Mouse (Mus musculus) ES-E14 (cell line): ENCODE results near the gene Rad51b. TPM values are rescaled to one million over a fixed set of nuclear protein-coding genes. Genes with fewer than 3 reads are reported as not detected.

Experiments
- DNase-seq: peaks from one replicate; pipeline ENCODE4 v3.0.0-alpha.2; 2013; ENCODE audit warnings: low read depth, low spot score
- H3K27ac ChIP-seq: 2 replicates; pipeline ENCODE4 v1.5.1; 2012; ENCODE audit warnings: low read depth, mild to moderate bottlenecking, low read length, moderate library complexity, mixed read lengths; ENCODE audit not compliant: poor library complexity, insufficient read depth, severe bottlenecking
- H3K36me3 ChIP-seq: 2 replicates; pipeline ENCODE4 v1.6.1; 2012; ENCODE audit warnings: mild to moderate bottlenecking, low read length, moderate library complexity, mixed read lengths; ENCODE audit not compliant: control insufficient read depth, poor library complexity, insufficient read depth, severe bottlenecking
- H3K4me1 ChIP-seq, 2 experiments: fragments of 150-350 bp in 1 of 2; sonication (generic) in 1 of 2; 2 replicates each; pipeline ENCODE4 v1.6.1; 2012; ENCODE audit warnings: low read length in 2 of 2, mild to moderate bottlenecking in 1 of 2, mixed read lengths in 1 of 2; ENCODE audit not compliant: control insufficient read depth in 2 of 2, insufficient read depth in 2 of 2, poor library complexity in 1 of 2
- H3K4me3 ChIP-seq, 2 experiments: fragments of 150-350 bp in 1 of 2; sonication (generic) in 1 of 2; 2 replicates each; pipeline ENCODE4 v1.5.1; 2012; ENCODE audit warnings: low read length in 2 of 2, low read depth in 1 of 2, mild to moderate bottlenecking in 1 of 2, mixed read lengths in 1 of 2; ENCODE audit not compliant: insufficient read depth in 1 of 2, poor library complexity in 1 of 2, severe bottlenecking in 1 of 2
- H3K9ac ChIP-seq: 2 replicates; pipeline ENCODE4 v1.6.1; 2012; ENCODE audit warnings: low read depth, mild to moderate bottlenecking, low read length, mixed read lengths; ENCODE audit not compliant: poor library complexity, insufficient read depth, severe bottlenecking
- H3K9me3 ChIP-seq: fragments of 150-350 bp; sonication (generic); 2 replicates; pipeline ENCODE4 v1.6.1; 2012; ENCODE audit warnings: low read depth, mild to moderate bottlenecking, low read length; ENCODE audit not compliant: control insufficient read depth, insufficient read depth
- CHD2 ChIP-seq: IDR thresholded peaks from 2 replicates; pipeline ENCODE4 v1.6.1; 2014; ENCODE audit warnings: mild to moderate bottlenecking, low read depth, low read length, inconsistent platforms
- HCFC1 ChIP-seq: IDR thresholded peaks from 2 replicates; pipeline ENCODE4 v1.6.1; 2012; ENCODE audit warnings: low read length, inconsistent platforms, borderline replicate concordance; ENCODE audit not compliant: insufficient read depth
- MAFK ChIP-seq: IDR thresholded peaks from 2 replicates; pipeline ENCODE4 v1.6.1; 2014; ENCODE audit warnings: mild to moderate bottlenecking, low read depth, low read length, inconsistent platforms; ENCODE audit not compliant: insufficient read depth
- ZC3H11A ChIP-seq: IDR thresholded peaks from 2 replicates; pipeline ENCODE4 v1.6.1; 2012; ENCODE audit warnings: low read depth, mild to moderate bottlenecking, inconsistent platforms, low read length, borderline replicate concordance
- ZNF384 ChIP-seq: IDR thresholded peaks from 2 replicates; pipeline ENCODE4 v1.6.1; 2012; ENCODE audit warnings: low read depth, low read length, inconsistent platforms
- in situ Hi-C, 2 experiments: fragments of 600-800 bp; cut with MboI; formaldehyde crosslinking; loops; one replicate each; pipeline ENCODE4 v1.15.1; 2025; ENCODE audit warnings: low sequenced_read_pairs in 2 of 2, inconsistent platforms in 1 of 2; ENCODE audit not compliant: unreplicated experiment in 2 of 2
- total RNA-seq: library from RNA; depleted of rRNA; stranded (reverse); fragments of 300-350 nt; gene quantifications from 2 replicates; pipeline ENCODE4 v1.2.3, GENCODE M21; 2012

The Rad51b gene
- total RNA-seq, 1 experiment: 6.7 TPM

DNA sequence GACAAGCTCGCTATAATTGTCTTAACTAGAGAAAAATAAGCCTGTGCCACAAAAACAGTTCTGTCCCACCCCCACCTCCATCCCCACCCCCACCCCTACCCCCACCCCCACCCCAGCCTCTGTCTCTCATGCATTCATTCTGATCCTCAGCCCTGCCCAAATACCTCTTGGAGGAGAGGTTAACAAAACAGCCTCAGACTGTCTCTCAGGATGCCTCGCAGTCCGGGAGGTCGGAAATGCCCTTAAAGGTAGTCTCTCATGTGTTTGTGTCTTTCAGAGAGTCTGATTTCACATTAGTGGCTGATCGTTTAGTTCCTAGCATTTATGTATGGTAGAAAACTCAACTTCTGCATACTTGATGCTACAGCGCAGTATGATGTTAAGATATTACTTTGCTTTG lies 384.5 kb downstream of the Rad51b start:
- TF ChIP-seq HCFC1 (no peak), ZNF384 (no peak), ZC3H11A (no peak), MAFK (no peak), CHD2 (no peak)
- in situ Hi-C loops: no loop called here
- no peaks in the 10 kb centered on the region for H3K36me3 ChIP-seq
- no peak for DNase-seq
- no peak overlapping the region for H3K4me3 ChIP-seq
- peaks cover 6 to 17% of the 10 kb centered on the region in 2 experiments for H3K4me1 ChIP-seq
- H3K9me3 ChIP-seq: no peaks in the 10 kb centered on the region
- H3K27ac ChIP-seq: no peak overlapping the region; the same call in 1 of the 2 replicates
- no peak overlapping the region for H3K9ac ChIP-seq

- Histone ChIP-seq H3K27ac (no peak overlapping the region), H3K9ac (no peak overlapping the region), H3K4me3 (no peak overlapping the region), H3K36me3 (no peaks in the 10 kb centered on the region), H3K4me1 (peaks cover 8 to 24% of the 10 kb centered on the region in 2 experiments), H3K9me3 (no peaks in the 10 kb centered on the region)
- in situ Hi-C loops: no loop called here
- TF ChIP-seq ZNF384 (no peak), MAFK (no peak), ZC3H11A (no peak)
- DNase-seq: no peak
These were observed 386.3 kb downstream of the Rad51b start for GRCm38 (mm10) chr12:79683350-79683749.

DNA sequence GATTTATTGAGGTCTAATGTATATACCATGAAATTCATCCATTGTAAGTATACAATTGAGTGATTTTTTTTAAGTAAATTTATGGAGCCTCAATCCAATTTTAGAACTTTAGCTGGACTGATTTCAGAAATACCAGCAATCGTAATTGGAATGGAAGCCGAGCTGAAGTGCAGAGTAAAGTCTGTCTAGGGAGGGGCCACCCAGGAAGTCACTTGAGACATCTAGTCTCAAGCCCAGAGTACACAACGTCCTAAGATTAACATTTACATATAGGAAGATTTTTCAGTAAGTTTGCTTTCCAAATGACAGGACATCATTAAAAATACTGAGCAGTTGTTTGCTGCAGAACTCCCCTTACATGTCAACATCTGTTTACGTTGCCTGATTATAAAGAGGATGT lies 386.7 kb downstream of the Rad51b start:
- DNase-seq: no peak
- TF ChIP-seq ZNF384 (no peak), MAFK (no peak), ZC3H11A (no peak), CHD2 (no peak), HCFC1 (no peak)
- H3K27ac ChIP-seq: no peak overlapping the region
- H3K4me3 ChIP-seq: no peak overlapping the region
- H3K4me1 ChIP-seq: peaks cover 8 to 24% of the 10 kb centered on the region in 2 experiments
- H3K9ac ChIP-seq: no peak overlapping the region
- H3K9me3 ChIP-seq: no peaks in the 10 kb centered on the region
- in situ Hi-C loops: no loop called here
- no peaks in the 10 kb centered on the region for H3K36me3 ChIP-seq

DNA sequence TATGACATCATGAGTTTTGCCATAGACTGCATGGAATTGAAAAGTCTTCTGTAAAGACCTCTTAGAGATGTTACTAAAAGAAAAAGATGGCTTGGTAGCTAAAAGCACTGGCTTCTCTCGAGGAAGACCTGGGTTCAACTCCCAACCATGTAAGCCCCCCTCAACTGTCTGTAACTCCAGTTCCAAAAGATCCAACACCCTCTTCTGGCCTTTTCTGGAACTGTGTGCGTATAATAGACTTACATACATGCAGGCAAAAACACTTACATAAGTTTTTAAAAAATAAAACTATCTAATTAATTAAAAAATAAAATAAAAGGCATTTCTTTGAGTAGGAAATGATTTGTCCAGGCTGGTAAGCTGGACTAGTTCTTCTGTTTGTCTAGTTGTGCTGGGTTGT lies 387.3 kb downstream of the Rad51b start:
- no peak for DNase-seq
- no peak overlapping the region for H3K9ac ChIP-seq
- H3K9me3 ChIP-seq: no peaks in the 10 kb centered on the region
- TF ChIP-seq CHD2 (no peak), HCFC1 (no peak), MAFK (no peak), ZC3H11A (no peak), ZNF384 (no peak)
- H3K4me3 ChIP-seq: no peak overlapping the region
- no peak overlapping the region for H3K27ac ChIP-seq
- H3K4me1 ChIP-seq: peaks cover 7 to 24% of the 10 kb centered on the region in 2 experiments
- H3K36me3 ChIP-seq: no peaks in the 10 kb centered on the region
- in situ Hi-C loops: no loop called here

GRCm38 (mm10) chr12:79686594-79687325 lies 389.7 kb downstream of the Rad51b start:
- in situ Hi-C loops: no loop called here
- Histone ChIP-seq H3K4me3 (no peak overlapping the region), H3K36me3 (no peaks in the 10 kb centered on the region), H3K9me3 (no peaks in the 10 kb centered on the region), H3K4me1 (peaks cover 5 to 15% of the 10 kb centered on the region in 2 experiments; a peak in 3 of 4 replicates), H3K9ac (no peak overlapping the region), H3K27ac (no peak overlapping the region)
- DNase-seq: no peak
- TF ChIP-seq MAFK (no peak), ZC3H11A (no peak), CHD2 (no peak), HCFC1 (no peak), ZNF384 (no peak)
